8 mouse cellular contexts compared by ENCODE assay signal in the genomic region with DNA sequence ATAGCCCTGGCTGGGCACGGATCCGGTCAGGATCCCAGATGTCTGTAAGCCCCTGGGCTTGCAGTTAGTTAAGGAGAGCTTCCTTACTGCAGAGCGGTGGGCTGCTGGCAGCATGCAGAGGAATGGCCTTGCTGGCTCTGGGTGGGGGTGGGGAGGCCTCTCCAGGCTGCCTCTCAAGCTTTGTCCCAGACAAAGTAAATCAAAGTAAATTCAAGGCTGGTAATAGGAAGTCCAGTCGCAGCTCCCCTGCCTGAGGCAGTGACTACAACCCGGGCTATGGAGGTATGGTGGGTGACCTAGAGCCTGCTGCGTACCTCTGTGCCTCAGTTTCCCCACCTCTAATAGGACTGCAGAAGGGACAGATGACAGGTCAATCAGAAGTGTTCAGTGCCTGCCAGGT. TPM values are rescaled to one million over a fixed set of nuclear protein-coding genes. Genes with fewer than 3 reads are reported as not detected.
A peak's percentile ranks its signal among the peaks of the same experiment; 100 is the strongest.
DNase-seq lines count a peak whose midpoint lies in the region; ATAC-seq lines count a peak whose summit lies in the region.
"Had no signal": no experiment of that assay in that cellular context is flagged by ENCODE, and none has a peak within 500 bp of the region (broad histone marks: within the 10 kb centered on the region; RNA-seq: fewer than 3 reads in every experiment).

No protein-coding gene starts in this region.

- no peak for DNase-seq in kidney, adult 11 months
- peak; percentile 59 for DNase-seq in embryo, embryonic 10.5 days (ENCODE audit: low spot score)
- peak; percentile 65 for DNase-seq in forelimb bud, embryonic 11.5 days (ENCODE audit: low read depth, low spot score)
- no peak for DNase-seq in urinary bladder, adult 18-20 months (ENCODE audit: low spot score in 2 of 2)
- no peak for DNase-seq in urinary bladder, postnatal 14 days (ENCODE audit: low spot score)
- DNase-seq: cerebellum, adult 8-10 months had no signal

- H3K4me2 ChIP-seq in kidney, embryonic 15.5 days = peak overlapping the region; percentile 82
- peak overlapping the region; percentile 85 for H3K4me2 ChIP-seq in midbrain, embryonic 12.5 days (replicated peaks)

- H3K4me3 ChIP-seq in kidney, embryonic 15.5 days (replicated peaks) = peak overlapping the region; percentile 54
- H3K4me3 ChIP-seq in midbrain, embryonic 12.5 days = peak overlapping the region; percentile 47

- peak overlapping the region; percentile 95 for H3K27ac ChIP-seq in kidney, embryonic 15.5 days
- H3K27ac ChIP-seq in midbrain, embryonic 12.5 days (replicated peaks) = peak overlapping the region; percentile 54

- ATAC-seq in kidney, embryonic 15.5 days (replicated peaks; ENCODE audit: low FRiP score) = no peak
- ATAC-seq in midbrain, embryonic 12.5 days (ENCODE audit: low FRiP score, low read depth) = no peak

- no peaks in the 10 kb centered on the region for H3K9me3 ChIP-seq in kidney, embryonic 15.5 days (replicated peaks)
- no peaks in the 10 kb centered on the region for H3K9me3 ChIP-seq in midbrain, embryonic 12.5 days

- peaks cover 20% of the 10 kb centered on the region for H3K27me3 ChIP-seq in kidney, embryonic 15.5 days
- peaks cover 72% of the 10 kb centered on the region for H3K27me3 ChIP-seq in midbrain, embryonic 12.5 days

- WGBS in kidney, embryonic 15.5 days = 15% methylated on average over 6 of the region's 6 CpGs
- WGBS in midbrain, embryonic 12.5 days = 10% methylated on average over 6 of the region's 6 CpGs

- peak overlapping the region; percentile 52 for H3K9ac ChIP-seq in kidney, embryonic 15.5 days
- H3K9ac ChIP-seq in midbrain, embryonic 12.5 days (replicated peaks) = no peak overlapping the region

- H3K4me1 ChIP-seq in kidney, embryonic 15.5 days = peaks cover 76% of the 10 kb centered on the region
- peaks cover 52% of the 10 kb centered on the region for H3K4me1 ChIP-seq in midbrain, embryonic 12.5 days

- peaks cover 10% of the 10 kb centered on the region; the same call in 1 of the 2 replicates for H3K36me3 ChIP-seq in kidney, embryonic 15.5 days
- H3K36me3 ChIP-seq in midbrain, embryonic 12.5 days = no peaks in the 10 kb centered on the region

RNA-seq across cellular contexts. Expression of gene Snai1, which starts 3.3 kb away (rescaled TPM):
- 34.3 and 37.7 TPM in 2 replicates for polyA plus RNA-seq in kidney, embryonic 15.5 days (2015; fragmentation: Nextera tagmentation; extraction: Ambion mirVana)
- 15.3 and 24.6 TPM in 2 replicates for polyA plus RNA-seq in midbrain, embryonic 12.5 days (2016; fragmentation: Nextera tagmentation; extraction: Ambion mirVana)

RNA-seq across cellular contexts. Expression of gene Spata2, which starts 48.6 kb away (rescaled TPM):
- 17.8 and 17.9 TPM in 2 replicates for polyA plus RNA-seq in kidney, embryonic 15.5 days (2015; fragmentation: Nextera tagmentation; extraction: Ambion mirVana)
- 21.3 and 23.6 TPM in 2 replicates for polyA plus RNA-seq in midbrain, embryonic 12.5 days (2016; fragmentation: Nextera tagmentation; extraction: Ambion mirVana)

RNA-seq across cellular contexts. Expression of gene Rnf114, which starts 48.9 kb away (rescaled TPM):
- 89.9 and 91.9 TPM in 2 replicates for polyA plus RNA-seq in kidney, embryonic 15.5 days (2015; fragmentation: Nextera tagmentation; extraction: Ambion mirVana)
- 135 and 137 TPM in 2 replicates for polyA plus RNA-seq in midbrain, embryonic 12.5 days (2016; fragmentation: Nextera tagmentation; extraction: Ambion mirVana)

Comparison
In these comparisons a context has a peak if more than half of its experiments do, and no peak if none do; other contexts are left out.
1. DNase-seq: peak in embryo, embryonic 10.5 days (single experiment) and forelimb bud, embryonic 11.5 days (single experiment); none in kidney, adult 11 months (single experiment), urinary bladder, adult 18-20 months (0 of 2) and urinary bladder, postnatal 14 days (single experiment).